Mouse (Mus musculus) erythroid progenitor cell, adult 5-6 weeks (primary cell): ENCODE results near the gene Timm29. TPM values are rescaled to one million over a fixed set of nuclear protein-coding genes. Genes with fewer than 3 reads are reported as not detected.

ENCODE experiments used
- ATAC-seq: replicated peaks from 2 replicates; pipeline ENCODE4 v1.8.0; 2016; ENCODE audit warnings: moderate number of reproducible peaks, mild to moderate bottlenecking, moderate TSS enrichment, inconsistent platforms; ENCODE audit not compliant: poor library complexity, low FRiP score, severe bottlenecking
- total RNA-seq, 2 experiments: library from RNA; stranded (forward) in 1 of 2; stranded (reverse) in 1 of 2; fragments of 150-400 nt in 1 of 2; fragments of 186-747, 209-891 nt in 1 of 2; gene quantifications; 2 replicates each; pipeline versions ENCODE4 v1.2.3 to v1.2.4; 2015 to 2017; ENCODE audit warnings: low replicate concordance in 2 of 2

Gene Timm29
- total RNA-seq, 2 experiments from 2014 or later = 23.0 to 26.4 TPM

DNA sequence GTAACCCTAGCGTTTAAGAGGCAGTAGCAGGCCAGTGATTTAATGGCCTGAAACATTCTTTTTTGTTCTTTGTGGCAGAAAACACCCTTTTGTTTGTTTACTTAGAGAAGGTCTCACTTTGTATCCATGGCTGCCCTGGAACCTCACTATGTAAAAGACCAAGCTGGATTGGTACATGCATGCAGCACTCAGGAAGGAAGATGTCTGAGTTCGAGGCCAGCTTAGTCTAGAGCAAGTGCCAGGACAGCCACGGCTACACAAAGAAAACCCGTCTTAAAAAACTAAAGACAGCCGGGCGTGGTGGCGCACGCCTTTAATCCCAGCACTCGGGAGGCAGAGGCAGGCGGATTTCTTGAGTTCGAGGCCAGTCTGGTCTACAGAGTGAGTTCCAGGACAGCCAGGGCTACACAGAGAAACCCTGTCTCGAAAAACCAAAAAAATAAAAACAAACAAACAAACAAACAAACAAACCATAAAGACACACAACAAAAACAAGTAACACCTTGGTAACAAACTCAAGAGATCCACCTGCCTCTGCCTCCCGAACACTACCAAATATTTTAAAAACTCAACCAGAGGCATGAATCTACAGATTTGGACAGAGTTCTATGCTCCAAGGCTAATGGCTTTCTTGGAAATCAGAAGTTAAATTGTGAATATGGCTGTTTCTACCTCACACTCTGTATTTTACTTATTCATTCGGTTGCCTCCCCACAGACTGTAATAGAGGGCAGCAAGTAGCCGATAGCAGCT is 22.5 kb downstream of the Timm29 start:
- ATAC-seq = no peak

DNA sequence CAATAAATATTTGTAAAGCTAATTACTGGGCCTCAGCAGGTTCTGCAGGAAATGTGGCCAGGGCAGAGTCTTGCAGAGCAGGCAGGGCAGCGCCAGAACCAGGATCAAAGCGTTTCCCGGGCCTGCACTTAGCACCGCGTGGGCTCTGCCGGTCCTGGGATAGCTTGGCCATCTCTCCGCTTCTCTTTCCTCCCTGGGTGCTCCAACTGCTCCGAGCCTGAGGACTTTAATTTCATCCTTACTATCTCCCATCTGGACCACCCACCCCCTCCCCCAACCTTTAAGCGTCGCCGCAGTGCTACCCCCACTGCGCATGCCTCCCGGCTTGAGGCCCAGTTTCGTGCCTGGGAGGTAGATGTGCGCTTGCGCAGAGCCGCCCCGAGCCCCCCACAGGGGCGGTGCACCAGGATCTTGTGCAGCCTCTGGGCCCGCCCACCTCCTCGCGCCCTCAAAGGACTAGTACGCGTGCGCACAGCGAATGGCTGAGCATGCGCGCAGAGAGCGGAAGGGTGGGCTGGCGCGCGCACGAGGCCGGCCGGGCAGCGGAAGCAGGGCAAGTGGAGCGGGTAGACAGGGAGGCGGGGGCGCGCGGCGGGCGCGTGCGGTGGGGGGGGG is 23.2 kb downstream of the Timm29 start, which contains the start of gene Smarca4:
Smarca4 (plus strand) TSS at position 553 of the 615 bp plus-strand sequence.
- ATAC-seq = peak; percentile 97

DNA sequence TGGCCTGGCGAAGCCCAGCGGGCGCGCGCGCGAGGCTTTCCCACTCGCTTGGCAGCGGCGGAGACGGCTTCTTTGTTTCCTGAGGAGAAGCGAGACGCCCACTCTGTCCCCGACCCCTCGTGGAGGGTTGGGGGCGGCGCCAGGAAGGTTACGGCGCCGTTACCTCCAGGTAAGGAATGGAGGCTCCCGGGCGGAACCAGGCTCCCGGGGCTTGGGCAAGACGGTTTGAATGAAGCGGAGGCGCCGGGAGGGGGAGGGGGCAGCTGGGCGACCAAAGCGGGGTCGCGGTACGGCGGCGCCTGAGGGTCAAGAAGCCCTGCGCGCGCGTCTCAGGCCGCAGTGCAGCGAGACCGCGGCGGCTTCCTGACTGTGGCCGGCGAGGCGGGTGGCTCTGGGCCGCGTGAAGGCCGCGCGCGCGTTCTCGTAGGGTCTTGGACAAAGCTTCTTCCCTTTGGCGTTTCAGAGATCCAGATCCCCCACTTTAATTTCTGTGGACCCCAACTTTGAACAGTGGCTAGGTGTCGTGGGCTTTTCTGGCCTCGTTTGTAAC is 23.8 kb downstream of the Timm29 start:
- ATAC-seq = peak; percentile 55; the same call in 1 of the 2 replicates

DNA sequence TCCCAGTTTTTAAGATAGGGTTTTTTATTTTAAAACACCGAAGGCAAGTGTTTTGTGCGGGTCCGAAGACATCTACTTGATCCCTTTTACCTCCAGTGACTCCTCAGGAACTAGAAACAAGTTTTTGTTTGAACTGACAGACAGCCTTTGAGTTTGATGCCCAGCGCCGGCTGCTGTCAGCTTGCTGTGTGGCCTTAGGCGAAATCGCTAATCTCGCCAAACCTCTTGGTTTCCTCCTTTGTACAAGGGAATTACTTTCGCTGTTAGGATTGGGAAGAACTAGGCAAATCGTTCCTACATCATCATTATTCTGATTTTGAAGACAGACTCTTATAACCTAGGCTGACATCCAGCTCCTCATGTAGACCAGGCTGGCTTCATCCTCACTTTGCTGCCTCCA is 24.5 kb downstream of the Timm29 start:
- ATAC-seq = 0 out of 2 replicates have a peak, but pooled peaks have one; percentile 39

DNA sequence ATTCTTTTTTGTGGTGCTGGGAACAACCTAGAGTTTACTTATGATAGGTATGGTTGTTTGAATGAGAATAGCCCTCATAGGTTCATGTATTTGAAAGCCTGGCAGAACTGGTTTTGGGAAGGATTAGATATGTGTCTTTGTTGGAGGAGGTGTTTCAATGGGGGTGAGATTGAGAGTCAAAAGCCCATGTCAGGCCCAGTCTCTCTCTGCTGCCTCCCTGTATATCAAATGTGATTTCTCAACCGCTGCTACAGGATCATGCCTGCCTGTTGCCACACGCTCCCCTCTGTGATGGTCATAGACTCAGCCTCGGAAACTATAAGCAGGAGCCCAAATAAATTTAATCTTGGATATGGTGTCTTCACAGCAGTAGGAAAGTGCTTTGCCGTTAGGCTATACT is 27.7 kb downstream of the Timm29 start:
- ATAC-seq = no peak

DNA sequence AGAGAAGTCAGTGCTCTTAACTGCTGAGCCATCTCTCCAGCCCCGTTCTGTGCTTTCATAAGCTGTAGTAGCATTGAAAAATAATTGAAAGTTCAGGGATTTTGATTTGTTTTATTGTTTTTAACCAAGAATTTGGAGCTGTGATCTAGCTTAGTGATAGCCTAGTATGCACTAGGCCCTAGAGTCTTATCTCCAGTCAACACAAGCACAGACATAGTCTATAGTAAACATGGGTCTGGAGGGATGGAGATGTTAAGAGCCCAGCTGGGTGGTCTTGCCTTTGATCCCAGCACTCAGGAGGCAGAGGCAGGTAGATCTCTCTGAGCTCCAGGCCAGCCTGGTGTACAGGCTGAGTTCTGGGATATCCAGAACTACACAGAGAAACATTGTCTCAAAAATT is 30.2 kb downstream of the Timm29 start:
- no peak for ATAC-seq

DNA sequence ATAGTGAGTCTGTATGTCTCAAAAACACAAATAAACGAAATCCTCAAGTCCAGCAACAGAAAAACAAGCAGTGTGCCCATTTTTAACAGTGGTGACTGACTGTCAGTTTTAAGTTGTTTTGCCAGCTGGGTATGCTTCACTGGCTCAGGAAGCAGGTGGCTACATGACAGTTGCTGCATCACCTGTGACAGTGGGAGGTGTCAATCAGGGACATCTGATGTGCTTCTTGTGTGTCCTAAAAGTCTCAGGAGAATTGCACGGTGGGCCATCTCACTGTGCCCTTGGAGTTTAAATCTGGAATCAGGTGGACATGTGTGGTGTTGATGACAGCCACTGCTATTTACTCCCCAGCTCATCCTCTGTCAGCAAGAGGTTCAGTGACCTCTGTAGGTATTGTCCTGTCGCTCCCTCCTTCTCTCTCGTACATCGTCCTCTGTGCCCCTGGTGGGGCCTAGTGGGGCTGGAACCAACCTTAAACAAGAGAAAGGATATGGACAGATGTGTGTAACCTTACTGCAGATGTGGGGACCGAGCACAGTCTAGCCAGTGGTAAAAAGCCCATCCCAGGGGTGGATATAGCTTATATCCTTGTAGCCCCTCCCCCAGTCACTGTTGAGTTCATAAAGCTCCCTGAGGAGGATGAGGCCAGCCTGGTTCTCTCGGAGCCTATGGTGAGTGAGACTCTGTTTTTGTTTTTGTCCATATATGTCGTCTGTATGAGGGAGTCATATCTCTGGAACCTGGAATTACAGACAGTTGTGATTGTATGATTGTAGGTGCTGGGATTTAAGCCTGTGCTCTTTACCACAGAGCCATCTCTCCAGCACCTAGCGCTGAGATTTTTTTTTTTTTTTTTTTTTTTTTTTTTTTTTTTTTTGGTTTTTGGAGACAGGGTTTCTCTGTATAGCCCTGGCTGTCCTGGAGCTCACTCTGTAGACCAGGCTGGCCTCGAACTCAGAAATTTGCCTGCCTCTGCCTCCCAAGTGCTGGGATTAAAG is 33.1 kb downstream of the Timm29 start:
- ATAC-seq = no peak

DNA sequence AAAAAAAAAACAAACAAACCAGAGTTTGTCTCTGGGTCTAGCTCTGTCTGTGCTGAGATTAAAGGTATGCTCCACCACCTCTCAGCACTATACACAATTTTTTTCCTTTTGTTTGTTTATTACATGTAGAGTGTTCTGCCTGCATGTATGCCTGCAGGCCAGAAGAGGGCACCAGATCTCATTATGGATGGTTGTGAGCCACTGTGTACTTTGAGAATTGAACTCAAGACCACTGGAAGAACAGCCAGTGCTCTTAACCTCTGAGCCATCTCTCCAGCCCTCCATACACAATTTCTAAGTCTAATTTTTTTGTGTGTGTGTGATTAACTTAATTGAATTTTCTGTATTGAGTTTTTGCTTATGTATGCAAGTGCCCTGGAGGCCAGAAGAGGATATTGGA is 34.0 kb downstream of the Timm29 start:
- peak; percentile 39; the same call in 1 of the 2 replicates for ATAC-seq

DNA sequence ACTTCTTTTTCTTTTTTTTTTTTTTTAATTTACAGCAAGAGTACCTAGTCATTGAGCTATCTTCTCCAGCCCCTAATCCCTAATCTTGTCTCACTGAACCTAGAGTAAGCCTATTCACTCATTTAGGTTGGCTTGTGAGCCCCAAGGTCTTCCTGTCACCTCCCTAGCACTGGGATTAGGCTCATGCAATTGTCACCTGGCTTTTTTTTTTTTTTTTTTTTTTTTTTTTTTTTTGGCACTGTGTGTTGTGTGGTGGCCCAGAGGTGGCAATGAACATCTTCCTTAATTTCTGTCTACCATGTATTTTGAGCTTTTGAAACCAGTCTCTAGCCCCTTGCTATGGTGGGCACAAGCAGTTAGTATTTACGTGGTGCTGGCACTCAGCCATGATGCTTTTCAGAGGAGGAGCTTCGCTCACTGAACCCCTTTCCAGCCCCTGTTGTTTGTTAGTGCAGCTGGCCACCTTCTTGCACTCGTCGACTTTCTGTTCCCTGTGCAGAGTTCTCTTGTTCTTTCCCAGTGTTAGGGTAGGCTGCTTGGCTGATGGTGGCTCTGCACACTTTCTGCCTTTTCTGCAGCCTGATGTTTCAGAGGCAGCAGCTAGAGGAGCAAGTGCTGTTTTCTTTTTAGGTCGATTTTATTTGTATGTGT is 34.7 kb downstream of the Timm29 start:
- no peak for ATAC-seq

DNA sequence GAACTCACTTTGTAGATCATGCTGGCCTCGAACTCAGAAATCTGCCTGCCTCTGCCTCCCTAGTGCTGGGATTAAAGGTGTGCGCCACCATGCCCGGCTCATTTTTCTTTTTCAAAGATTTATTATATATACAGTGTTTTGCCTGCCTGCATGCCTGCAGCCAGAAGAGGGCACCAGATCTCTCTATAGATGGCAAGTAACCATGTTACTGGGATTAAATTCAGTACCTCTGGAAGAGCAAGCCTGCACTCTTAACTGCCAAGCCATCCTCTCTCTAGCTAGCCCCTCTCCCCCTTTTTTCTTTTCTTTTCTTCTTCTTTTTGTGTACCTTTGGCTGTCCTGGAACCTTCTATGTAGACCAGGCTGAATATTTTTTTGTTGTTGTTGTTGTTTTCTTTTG is 38.2 kb downstream of the Timm29 start:
- ATAC-seq = peak; percentile 54; the same call in 1 of the 2 replicates

DNA sequence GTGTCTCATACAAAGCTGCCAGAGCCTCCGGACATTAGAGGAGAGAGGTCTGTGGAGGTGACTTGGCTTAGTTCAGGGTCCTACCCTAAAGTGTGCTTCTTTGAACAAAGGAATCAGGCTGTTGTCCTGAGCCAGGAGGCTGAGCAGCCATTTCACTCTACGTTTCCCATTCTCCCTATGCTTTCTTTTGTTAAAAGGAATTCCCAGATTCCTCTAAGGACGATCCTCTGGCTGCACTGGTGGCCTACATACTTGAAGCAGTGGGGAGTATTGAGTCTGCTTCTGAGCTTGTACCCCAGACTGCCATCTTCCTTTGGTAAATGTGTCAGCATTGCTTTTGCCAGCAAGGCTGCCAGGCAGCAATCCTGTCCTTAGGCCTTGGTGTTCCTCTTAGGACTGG is 40.6 kb downstream of the Timm29 start:
- ATAC-seq = no peak

DNA sequence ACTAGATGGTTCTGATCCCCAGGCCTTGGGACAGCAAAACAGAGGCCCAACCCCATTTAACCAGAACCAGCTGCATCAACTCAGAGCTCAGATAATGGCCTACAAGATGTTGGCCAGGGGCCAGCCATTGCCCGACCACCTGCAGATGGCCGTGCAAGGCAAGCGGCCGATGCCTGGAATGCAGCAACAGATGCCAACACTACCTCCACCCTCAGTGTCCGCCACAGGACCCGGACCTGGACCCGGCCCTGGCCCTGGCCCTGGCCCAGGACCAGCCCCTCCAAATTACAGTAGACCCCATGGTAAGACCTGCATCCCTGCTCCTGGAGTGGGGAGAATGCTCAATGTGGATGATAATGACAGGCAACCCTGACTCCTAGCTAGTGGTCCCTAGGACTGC is 43.1 kb downstream of the Timm29 start:
- ATAC-seq = no peak

DNA sequence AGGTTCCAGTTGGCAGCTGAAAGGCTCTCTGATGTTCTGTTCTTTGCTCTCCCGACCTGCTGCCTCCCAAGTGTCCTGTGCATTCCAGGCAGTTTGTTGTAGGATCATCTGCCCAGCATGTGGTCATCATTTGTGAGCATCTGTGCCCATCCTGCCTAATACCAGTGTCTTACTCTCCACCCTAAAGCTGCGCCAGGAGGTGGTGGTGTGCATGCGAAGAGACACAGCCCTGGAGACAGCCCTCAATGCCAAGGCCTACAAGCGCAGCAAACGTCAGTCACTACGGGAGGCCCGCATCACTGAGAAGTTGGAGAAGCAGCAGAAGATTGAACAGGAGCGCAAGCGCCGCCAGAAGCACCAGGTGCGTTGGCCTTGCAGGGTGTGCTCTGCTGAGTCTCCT is 46.5 kb downstream of the Timm29 start:
- no peak for ATAC-seq

Other genes with a start within 250 kb of the Timm29 start
- gene Ilf3, start 224.9 kb upstream of the Timm29 start, total RNA-seq (2015; ENCODE audit: low replicate concordance) = 31.4 and 34.8 TPM in 2 replicates
- gene Ilf3, start 224.9 kb upstream of the Timm29 start, total RNA-seq (2017; ENCODE audit: low replicate concordance) = 29.6 and 32.8 TPM in 2 replicates
- gene Qtrt1, start 180.9 kb upstream of the Timm29 start, total RNA-seq (2015; ENCODE audit: low replicate concordance) = 4.7 TPM in 1 of 2 replicates, not detected in the other
- gene Qtrt1, start 180.9 kb upstream of the Timm29 start, total RNA-seq (2017; ENCODE audit: low replicate concordance) = 0.98 and 4.0 TPM in 2 replicates
- gene Dnm2, start 167.8 kb upstream of the Timm29 start, total RNA-seq (2015; ENCODE audit: low replicate concordance) = 129 and 138 TPM in 2 replicates
- 181 and 184 TPM in 2 replicates for gene Dnm2, start 167.8 kb upstream of the Timm29 start, total RNA-seq (2017; ENCODE audit: low replicate concordance)
- 6.7 TPM in 1 of 2 replicates, not detected in the other for gene Tmed1, start 82.5 kb upstream of the Timm29 start, total RNA-seq (2015; ENCODE audit: low replicate concordance)
- gene Tmed1, start 82.5 kb upstream of the Timm29 start, total RNA-seq (2017; ENCODE audit: low replicate concordance) = 1.8 and 2.0 TPM in 2 replicates
- gene AB124611, start 66.5 kb upstream of the Timm29 start, total RNA-seq (2015; ENCODE audit: low replicate concordance) = 35.0 and 42.3 TPM in 2 replicates
- 17.2 and 18.6 TPM in 2 replicates for gene AB124611, start 66.5 kb upstream of the Timm29 start, total RNA-seq (2017; ENCODE audit: low replicate concordance)
- gene Carm1, start 45.8 kb upstream of the Timm29 start, total RNA-seq (2015; ENCODE audit: low replicate concordance) = 137 and 146 TPM in 2 replicates
- gene Carm1, start 45.8 kb upstream of the Timm29 start, total RNA-seq (2017; ENCODE audit: low replicate concordance) = 95.5 and 100 TPM in 2 replicates
- 1.7 TPM in 1 of 2 replicates, not detected in the other for gene Yipf2, start 106 bp downstream of the Timm29 start, total RNA-seq (2015; ENCODE audit: low replicate concordance)
- 1.5 and 5.8 TPM in 2 replicates for gene Yipf2, start 106 bp downstream of the Timm29 start, total RNA-seq (2017; ENCODE audit: low replicate concordance)
- 48.2 and 58.4 TPM in 2 replicates for gene Smarca4, start 23.4 kb downstream of the Timm29 start, total RNA-seq (2015; ENCODE audit: low replicate concordance)
- 61.2 and 65.4 TPM in 2 replicates for gene Smarca4, start 23.4 kb downstream of the Timm29 start, total RNA-seq (2017; ENCODE audit: low replicate concordance)
- gene Ldlr, start 130.8 kb downstream of the Timm29 start, total RNA-seq (2015; ENCODE audit: low replicate concordance) = 2.5 and 3.6 TPM in 2 replicates
- gene Ldlr, start 130.8 kb downstream of the Timm29 start, total RNA-seq (2017; ENCODE audit: low replicate concordance) = 3.6 and 4.1 TPM in 2 replicates
- 40.7 and 50.7 TPM in 2 replicates for gene Spc24, start 167.6 kb downstream of the Timm29 start, total RNA-seq (2015; ENCODE audit: low replicate concordance)
- gene Spc24, start 167.6 kb downstream of the Timm29 start, total RNA-seq (2017; ENCODE audit: low replicate concordance) = 68.7 and 98.2 TPM in 2 replicates
- gene Kank2, start 206.0 kb downstream of the Timm29 start, total RNA-seq (2015; ENCODE audit: low replicate concordance) = not detected in 2 replicates
- gene Kank2, start 206.0 kb downstream of the Timm29 start, total RNA-seq (2017; ENCODE audit: low replicate concordance) = 0.51 TPM in 1 of 2 replicates, not detected in the other
- gene Angptl8, start 242.8 kb downstream of the Timm29 start, total RNA-seq (2015; ENCODE audit: low replicate concordance) = not detected in 2 replicates
- not detected in 2 replicates for gene Angptl8, start 242.8 kb downstream of the Timm29 start, total RNA-seq (2017; ENCODE audit: low replicate concordance)